Mouse (Mus musculus) lung, embryonic 15.5 days (tissue): ENCODE measurements at regions not wholly inside any gene's neighbourhood (a gene's known extent, or its start where the extent isn't known, plus 50 kb on each side); places are given as distances from the start of the nearest gene placed in this dataset.

Experiments
- ATAC-seq: fragments of 200-750 bp; cut with Nextera tagmentation; 2 replicates; pipeline ENCODE4 v1.8.0; 2017; ENCODE audit warnings: moderate number of reproducible peaks, borderline replicate concordance; ENCODE audit not compliant: low FRiP score, low TSS enrichment; ENCODE audit errors: extremely low read depth
- H3K27ac ChIP-seq: fragments of 300-500 bp; sonication (generic); 2 replicates; pipeline ENCODE4 v1.5.1; 2015; ENCODE audit warnings: moderate library complexity, mild to moderate bottlenecking, inconsistent platforms
- H3K27me3 ChIP-seq: fragments of 300-500 bp; sonication (generic); 2 replicates; pipeline ENCODE4 v1.6.1; 2015; ENCODE audit warnings: inconsistent platforms
- H3K36me3 ChIP-seq: fragments of 300-500 bp; sonication (generic); 2 replicates; pipeline ENCODE4 v1.6.1; 2015; ENCODE audit warnings: inconsistent platforms
- H3K4me1 ChIP-seq: fragments of 300-500 bp; sonication (generic); 2 replicates; pipeline ENCODE4 v1.6.1; 2015; ENCODE audit warnings: inconsistent platforms
- H3K4me2 ChIP-seq: fragments of 300-500 bp; sonication (generic); 2 replicates; pipeline ENCODE4 v1.6.1; 2015; ENCODE audit warnings: inconsistent platforms, mild to moderate bottlenecking, moderate library complexity
- H3K4me3 ChIP-seq: fragments of 300-500 bp; sonication (generic); 2 replicates; pipeline ENCODE4 v1.5.1; 2015; ENCODE audit warnings: mild to moderate bottlenecking, inconsistent platforms
- H3K9ac ChIP-seq: fragments of 300-500 bp; sonication (generic); 2 replicates; pipeline ENCODE4 v1.6.1; 2015; ENCODE audit warnings: inconsistent platforms
- H3K9me3 ChIP-seq: fragments of 300-500 bp; sonication (generic); 2 replicates; pipeline ENCODE4 v1.6.1; 2016; ENCODE audit warnings: inconsistent platforms
- WGBS: fragments of 180-500 bp; shearing (Covaris S2); methylation state at CpG from one replicate; pipeline ENCODE4 v1.1.7; 2015; 5-methylcytosine and 5-hydroxymethylcytosine counted together

- WGBS, result 65% methylated on average over 12 of the region's 12 CpGs
- ATAC-seq, result no peak
These were observed 318.2 kb downstream of the Gm10295 start for GRCm38 (mm10) chr7:71033121-71033520.

DNA sequence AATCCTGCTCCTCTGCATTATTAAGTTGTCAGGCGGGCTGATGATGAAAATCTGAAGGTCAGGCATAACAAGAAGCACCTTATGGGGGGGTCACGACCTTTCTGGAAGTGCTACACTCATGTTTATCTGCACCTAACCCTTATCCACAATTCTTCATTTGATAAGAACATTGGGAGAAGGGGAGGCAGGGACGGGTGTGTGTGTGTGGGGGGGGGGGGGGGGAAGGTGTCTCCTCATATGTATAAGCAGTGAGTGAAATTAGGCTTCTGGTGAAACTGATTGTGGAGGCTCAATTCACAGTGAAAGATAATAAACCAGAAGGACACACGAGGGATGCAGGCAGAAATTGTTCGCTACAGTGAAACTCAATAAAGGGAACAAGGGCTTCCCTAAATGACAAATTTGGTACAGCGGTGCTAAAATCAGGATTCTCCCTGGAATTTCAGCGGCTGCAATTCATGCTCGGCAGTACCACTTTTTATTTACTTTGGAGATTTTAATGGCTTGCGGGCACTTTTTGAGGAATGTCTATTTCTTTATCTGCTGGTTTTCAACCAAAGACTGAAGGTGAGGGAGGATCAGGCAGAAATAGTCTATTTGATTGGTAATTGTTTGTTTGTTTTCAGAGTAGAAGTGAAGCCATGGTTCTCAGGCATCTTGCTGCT lies 327.2 kb downstream of the Gm10295 start:
- ATAC-seq, result no peak
- Histone ChIP-seq H3K4me3 (peak overlapping the region; percentile 31), H3K9ac (peak overlapping the region; percentile 36; the same call in 1 of the 2 replicates)

More at GRCm38 (mm10) chr7:71033121-71033520, 318.2 kb downstream of the Gm10295 start:
- peak overlapping the region; percentile 20; the same call in 1 of the 2 replicates for H3K27ac ChIP-seq
- H3K9me3 ChIP-seq, result no peaks in the 10 kb centered on the region
- no peak overlapping the region for H3K4me3 ChIP-seq
- no peak overlapping the region for H3K4me2 ChIP-seq
- peaks cover 14% of the 10 kb centered on the region; the same call in 1 of the 2 replicates for H3K4me1 ChIP-seq
- no peak overlapping the region for H3K9ac ChIP-seq
- no peaks in the 10 kb centered on the region for H3K27me3 ChIP-seq
- no peaks in the 10 kb centered on the region for H3K36me3 ChIP-seq

DNA sequence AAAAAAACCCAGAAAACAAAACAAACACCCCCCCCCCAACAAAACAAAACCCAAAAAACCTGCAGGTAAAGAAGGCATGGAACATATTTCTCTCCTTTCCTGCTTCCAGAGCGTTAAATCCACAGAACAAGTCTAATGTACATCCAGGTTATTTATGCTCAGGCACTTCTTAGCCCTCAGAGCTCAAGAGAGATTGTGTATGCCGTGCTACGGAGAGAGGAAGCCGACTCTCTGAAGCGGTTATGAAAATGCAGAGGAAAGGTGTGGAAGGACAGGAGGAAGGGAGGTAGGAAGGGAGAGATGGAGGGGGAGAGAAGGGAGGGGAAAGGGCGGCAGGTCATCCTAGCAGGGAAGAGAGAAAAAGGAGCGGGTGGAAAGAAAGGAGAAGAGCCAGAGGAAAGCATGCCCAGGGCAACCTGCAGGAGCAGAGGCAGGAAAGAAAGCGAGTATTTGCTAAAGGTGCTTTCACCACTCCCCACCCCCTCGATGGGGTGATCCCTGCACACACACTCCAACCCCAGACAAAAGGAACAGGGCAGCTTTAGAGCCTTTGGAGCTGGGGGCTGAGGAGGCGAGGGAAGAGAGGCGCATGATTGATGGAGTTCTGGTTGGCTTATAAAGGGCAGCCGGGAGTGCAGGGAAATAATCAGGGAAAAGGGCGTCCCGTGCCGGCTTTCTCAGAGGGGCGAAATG lies 327.9 kb downstream of the Gm10295 start:
- H3K9me3 ChIP-seq, result no peaks in the 10 kb centered on the region; the same call in 1 of the 2 replicates
- peak overlapping the region; percentile 58 for H3K4me2 ChIP-seq
- WGBS, result 7% methylated on average over 16 of the region's 16 CpGs
- peaks cover 16% of the 10 kb centered on the region for H3K4me1 ChIP-seq
- H3K27ac ChIP-seq, result no peak overlapping the region
- H3K36me3 ChIP-seq, result no peaks in the 10 kb centered on the region
- no peak; the same call in 1 of the 2 replicates for ATAC-seq
- H3K27me3 ChIP-seq, result no peaks in the 10 kb centered on the region
- peak overlapping the region; percentile 36 for H3K9ac ChIP-seq
- H3K4me3 ChIP-seq, result peak overlapping the region; percentile 31

More for the DNA sequence above, 327.2 kb downstream of the Gm10295 start:
- no peaks in the 10 kb centered on the region for H3K36me3 ChIP-seq
- peak overlapping the region; percentile 58 for H3K4me2 ChIP-seq
- H3K9me3 ChIP-seq, result no peaks in the 10 kb centered on the region; the same call in 1 of the 2 replicates
- no peaks in the 10 kb centered on the region for H3K27me3 ChIP-seq
- 3% methylated on average over 9 of the region's 9 CpGs for WGBS
- peaks cover 16% of the 10 kb centered on the region for H3K4me1 ChIP-seq
- H3K27ac ChIP-seq, result no peak overlapping the region
